Mouse (Mus musculus) heart, postnatal 0 days (tissue): ENCODE results near the gene Efhc1.

Experiments
- CTCF ChIP-seq: IDR thresholded peaks from 2 replicates; pipeline ENCODE4 v1.5.1; 2016; ENCODE audit warnings: antibody characterized with exemption, control low read depth, low read depth
- EP300 ChIP-seq: IDR thresholded peaks from 2 replicates; pipeline ENCODE4 v1.6.1; 2016; ENCODE audit warnings: antibody characterized with exemption, low read depth

DNA sequence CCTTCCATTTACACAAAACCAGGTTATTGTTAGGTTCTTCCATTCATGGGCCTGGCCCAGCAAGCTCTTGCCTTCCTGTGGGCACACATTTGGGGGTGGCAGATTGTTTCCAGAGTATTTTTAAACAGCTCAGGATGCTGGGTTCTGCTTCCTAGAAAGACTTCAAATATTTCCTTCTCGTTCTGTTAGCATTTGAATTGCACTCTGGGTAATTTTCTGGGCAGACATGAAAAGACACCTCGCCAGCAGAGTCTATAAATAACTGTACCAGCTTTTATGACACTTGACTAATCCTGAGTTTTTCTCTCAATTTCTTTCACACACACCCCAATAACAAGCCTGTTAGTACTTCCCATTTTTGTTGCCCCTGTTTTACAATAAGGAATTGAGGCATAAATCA lies 10.1 kb upstream of the Efhc1 start:
- TF ChIP-seq CTCF (no peak), EP300 (no peak)
